Mouse (Mus musculus) lung, postnatal 0 days (tissue): ENCODE data around the gene Fam160a2.

Experiments used
- CTCF ChIP-seq: IDR thresholded peaks from 2 replicates; pipeline ENCODE4 v1.5.1; 2016; ENCODE audit warnings: antibody characterized with exemption, mild to moderate bottlenecking
- EP300 ChIP-seq: IDR thresholded peaks from 2 replicates; pipeline ENCODE4 v1.6.1; 2016; ENCODE audit warnings: antibody characterized with exemption, mild to moderate bottlenecking, control low read depth

- no peak for TF ChIP-seq CTCF
- no peak for TF ChIP-seq EP300
Measured at GRCm38 (mm10) chr7:105437979-105438772, 38.3 kb upstream of the Fam160a2 start.
